Mouse (Mus musculus): Measurements from ENCODE around the gene Taldo1. TPM values are rescaled to one million over a fixed set of nuclear protein-coding genes. Genes with fewer than 3 reads are reported as not detected.

Gene Taldo1
- polyA plus RNA-seq, 1 experiment from 2014 or later = 298 TPM

DNA sequence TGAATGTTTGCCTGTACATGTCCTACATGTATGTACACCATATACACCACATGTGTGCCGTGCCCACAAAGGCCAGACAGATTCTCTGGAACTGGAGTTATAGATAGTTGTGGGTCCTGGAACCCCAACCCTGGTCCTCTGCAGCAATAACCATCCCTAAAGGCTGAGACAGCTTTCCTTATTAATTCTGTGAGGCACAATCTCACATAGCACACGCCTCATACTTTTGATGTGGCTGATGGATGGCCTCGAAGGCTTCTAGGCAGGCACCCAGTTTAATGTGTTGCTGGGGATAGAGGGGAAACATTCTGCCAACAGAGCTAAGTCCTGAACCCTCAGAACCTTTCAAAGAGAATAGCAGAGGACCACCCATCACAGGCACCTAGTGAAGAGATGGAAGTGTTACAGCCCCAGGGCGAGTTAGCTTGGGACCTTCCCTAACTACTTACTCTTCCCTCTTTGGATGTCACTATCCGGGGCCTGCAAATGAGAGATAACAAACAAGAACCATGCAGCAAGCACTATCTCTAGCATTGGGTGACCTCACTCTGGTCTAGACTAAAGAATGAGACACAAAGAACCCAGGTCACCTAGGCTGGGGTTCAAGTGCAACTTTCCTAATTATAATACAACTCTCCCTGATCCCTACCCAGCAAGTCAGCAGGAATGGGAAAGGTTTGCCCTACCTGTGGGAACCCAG is 27.5 kb upstream of the Taldo1 start:
- Histone ChIP-seq H3K9me3 (no peaks in the 10 kb centered on the region), H3K4me1 (peaks cover 3% of the 10 kb centered on the region; the same call in 1 of the 2 replicates), H3K27me3 (replicated peaks) (peaks cover 10% of the 10 kb centered on the region), H3K9ac (no peak overlapping the region), H3K4me2 (no peak overlapping the region), H3K4me3 (no peak overlapping the region), H3K36me3 (replicated peaks) (no peaks in the 10 kb centered on the region), H3K27ac (no peak overlapping the region)
- ATAC-seq (replicated peaks) = no peak
- 87% methylated on average over 5 of the region's 5 CpGs for WGBS

DNA sequence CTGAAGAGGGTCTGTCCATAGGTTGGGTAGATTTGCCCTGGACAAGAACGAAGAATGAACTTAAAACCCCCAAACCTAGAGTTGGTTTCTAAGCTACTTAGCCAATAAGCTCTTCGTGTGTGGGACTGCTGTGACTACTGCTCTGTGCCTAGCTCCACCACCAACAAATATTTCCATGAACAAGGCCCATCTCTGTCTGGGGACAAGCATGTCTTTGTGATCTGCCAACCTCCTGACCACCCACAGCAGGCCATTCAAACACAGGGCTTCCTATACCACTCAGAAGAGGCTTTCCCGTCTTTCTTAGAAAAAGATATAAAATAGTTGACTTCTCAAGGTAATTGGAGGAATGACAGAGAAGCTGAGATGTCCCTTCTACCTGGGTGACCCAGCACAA is 27.0 kb upstream of the Taldo1 start:
- Histone ChIP-seq H3K4me3 (no peak overlapping the region), H3K27ac (no peak overlapping the region), H3K9me3 (no peaks in the 10 kb centered on the region), H3K4me1 (peaks cover 3% of the 10 kb centered on the region; the same call in 1 of the 2 replicates), H3K36me3 (replicated peaks) (no peaks in the 10 kb centered on the region), H3K9ac (no peak overlapping the region), H3K27me3 (replicated peaks) (peaks cover 10% of the 10 kb centered on the region), H3K4me2 (no peak overlapping the region)
- WGBS = 69% methylated on average over 3 of the region's 3 CpGs
- no peak for ATAC-seq (replicated peaks)

GRCm38 (mm10) chr7:141367358-141367757 is 24.6 kb upstream of the Taldo1 start:
- Histone ChIP-seq H3K4me2 (no peak overlapping the region), H3K4me3 (no peak overlapping the region), H3K4me1 (no peaks in the 10 kb centered on the region), H3K27me3 (replicated peaks) (no peaks in the 10 kb centered on the region), H3K9me3 (no peaks in the 10 kb centered on the region), H3K36me3 (replicated peaks) (no peaks in the 10 kb centered on the region), H3K9ac (no peak overlapping the region), H3K27ac (no peak overlapping the region)
- ATAC-seq (replicated peaks) = no peak
- WGBS = 89% methylated on average over 4 of the region's 4 CpGs

- H3K27ac ChIP-seq = no peak overlapping the region
- no peaks in the 10 kb centered on the region for H3K36me3 ChIP-seq (replicated peaks)
- no peaks in the 10 kb centered on the region for H3K9me3 ChIP-seq
- H3K4me3 ChIP-seq = no peak overlapping the region
- H3K27me3 ChIP-seq (replicated peaks) = no peaks in the 10 kb centered on the region
- H3K4me2 ChIP-seq = no peak overlapping the region
- no peak for ATAC-seq (replicated peaks)
- no peaks in the 10 kb centered on the region for H3K4me1 ChIP-seq
- H3K9ac ChIP-seq = no peak overlapping the region
- WGBS = 70% methylated on average over 5 of the region's 5 CpGs
Measured at GRCm38 (mm10) chr7:141369918-141370317, 22.1 kb upstream of the Taldo1 start.

GRCm38 (mm10) chr7:141371942-141372595 is 19.9 kb upstream of the Taldo1 start:
- Histone ChIP-seq H3K27ac (no peak overlapping the region), H3K36me3 (replicated peaks) (no peaks in the 10 kb centered on the region), H3K9me3 (no peaks in the 10 kb centered on the region), H3K4me3 (no peak overlapping the region), H3K4me2 (no peak overlapping the region), H3K9ac (no peak overlapping the region), H3K4me1 (no peaks in the 10 kb centered on the region), H3K27me3 (replicated peaks) (no peaks in the 10 kb centered on the region)
- 70% methylated on average over 6 of the region's 6 CpGs for WGBS
- ATAC-seq (replicated peaks) = no peak

DNA sequence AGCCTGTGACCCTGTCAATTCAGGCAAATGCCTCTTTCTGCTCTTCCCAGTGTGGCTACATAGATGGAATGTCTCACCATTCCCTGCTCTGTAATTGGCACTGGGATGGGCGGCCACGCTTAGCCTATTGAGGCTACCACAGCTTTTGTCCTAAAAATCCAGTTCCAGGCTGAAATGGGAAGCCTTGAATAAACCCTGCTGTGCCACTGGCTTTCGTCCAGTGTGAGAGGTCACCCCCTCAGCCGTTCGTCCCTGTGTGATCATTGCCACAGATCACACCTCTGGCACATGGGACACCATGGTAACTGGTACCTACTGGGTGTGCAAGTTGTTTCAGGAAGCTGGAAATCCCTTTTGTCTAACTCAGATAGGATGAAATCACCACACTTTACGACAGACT is 18.4 kb upstream of the Taldo1 start:
- H3K4me3 ChIP-seq = no peak overlapping the region
- no peak overlapping the region for H3K4me2 ChIP-seq
- H3K9ac ChIP-seq = no peak overlapping the region
- 32% methylated on average over 6 of the region's 6 CpGs for whole genome bisulfite sequencing
- ATAC-seq (replicated peaks) = no peak
- H3K36me3 ChIP-seq (replicated peaks) = no peaks in the 10 kb centered on the region
- no peaks in the 10 kb centered on the region for H3K27me3 ChIP-seq (replicated peaks)
- no peaks in the 10 kb centered on the region for H3K9me3 ChIP-seq
- H3K4me1 ChIP-seq = no peaks in the 10 kb centered on the region
- no peak overlapping the region for H3K27ac ChIP-seq

- no peak overlapping the region for H3K4me2 ChIP-seq
- ATAC-seq (replicated peaks) = no peak
- H3K27ac ChIP-seq = no peak overlapping the region
- H3K36me3 ChIP-seq (replicated peaks) = no peaks in the 10 kb centered on the region
- no peaks in the 10 kb centered on the region for H3K4me1 ChIP-seq
- no peak overlapping the region for H3K4me3 ChIP-seq
- no peaks in the 10 kb centered on the region for H3K27me3 ChIP-seq (replicated peaks)
- no peak overlapping the region for H3K9ac ChIP-seq
- H3K9me3 ChIP-seq = no peaks in the 10 kb centered on the region
Measured at GRCm38 (mm10) chr7:141374399-141374798, 17.6 kb upstream of the Taldo1 start.

DNA sequence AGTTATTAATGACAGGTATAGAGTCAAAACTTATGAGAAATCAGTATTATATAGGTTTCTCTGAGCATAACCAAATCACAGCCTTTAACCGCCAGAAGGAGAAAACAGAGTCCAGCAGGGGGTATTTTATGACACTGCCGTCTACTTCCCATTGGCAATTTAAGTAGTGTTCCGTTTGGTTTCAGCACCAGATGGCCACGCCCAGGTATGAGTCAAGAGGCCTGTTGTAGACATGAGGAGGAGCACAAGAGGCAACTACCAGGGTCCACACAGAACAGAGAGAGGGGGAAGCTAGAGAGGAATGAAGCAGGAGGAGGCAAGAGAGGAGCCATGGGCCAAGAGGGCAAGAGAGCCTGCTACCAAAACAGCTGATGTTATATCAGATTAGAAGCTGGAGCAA is 12.4 kb upstream of the Taldo1 start:
- Histone ChIP-seq H3K9me3 (no peaks in the 10 kb centered on the region), H3K36me3 (replicated peaks) (no peaks in the 10 kb centered on the region), H3K27me3 (replicated peaks) (no peaks in the 10 kb centered on the region), H3K4me1 (no peaks in the 10 kb centered on the region), H3K4me3 (no peak overlapping the region), H3K9ac (no peak overlapping the region), H3K4me2 (no peak overlapping the region), H3K27ac (no peak overlapping the region)
- no peak for ATAC-seq (replicated peaks)
- WGBS = 72% methylated on average over 4 of the region's 4 CpGs

DNA sequence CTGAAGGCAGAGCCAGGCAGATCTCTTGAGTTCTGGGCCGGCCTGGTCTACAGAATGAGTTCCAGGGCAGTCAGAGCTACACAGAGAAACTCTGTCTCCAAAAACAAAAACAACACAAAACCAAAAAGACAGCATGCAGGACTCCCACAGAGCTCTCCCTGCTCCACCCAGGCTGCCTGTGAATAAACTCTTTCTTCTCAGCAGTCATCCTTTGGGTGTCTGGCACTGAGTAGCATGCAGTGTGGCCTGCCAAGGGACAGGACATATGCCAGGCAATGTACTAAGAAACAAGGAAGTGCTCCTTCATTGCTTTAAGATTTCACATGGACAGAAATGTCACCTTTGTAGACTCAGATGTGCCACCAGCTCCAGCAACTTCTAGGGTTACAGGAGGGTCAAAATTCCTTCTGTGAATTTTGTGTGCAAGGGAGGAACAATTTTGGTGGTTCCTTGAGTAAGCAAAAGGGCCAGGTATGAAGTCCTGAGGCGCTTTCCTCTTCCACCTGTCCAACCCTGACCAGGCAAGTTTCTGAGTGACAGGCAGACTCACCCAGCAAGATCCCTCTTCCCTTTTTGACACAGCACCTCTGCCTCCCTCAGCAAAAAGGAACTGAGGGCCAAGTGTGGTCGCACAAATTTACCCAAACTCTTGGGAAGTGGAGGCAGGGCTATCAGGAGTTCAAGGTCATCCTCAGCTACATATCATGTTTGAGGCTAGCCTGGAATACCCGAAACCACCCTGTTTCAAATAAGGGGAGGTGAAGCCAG is 10.7 kb upstream of the Taldo1 start:
- Histone ChIP-seq H3K4me1 (no peaks in the 10 kb centered on the region), H3K27ac (no peak overlapping the region), H3K36me3 (replicated peaks) (no peaks in the 10 kb centered on the region), H3K4me2 (no peak overlapping the region), H3K4me3 (no peak overlapping the region), H3K9me3 (no peaks in the 10 kb centered on the region), H3K27me3 (replicated peaks) (no peaks in the 10 kb centered on the region), H3K9ac (no peak overlapping the region)
- 77% methylated on average over 4 of the region's 4 CpGs for WGBS
- no peak for ATAC-seq (replicated peaks)

DNA sequence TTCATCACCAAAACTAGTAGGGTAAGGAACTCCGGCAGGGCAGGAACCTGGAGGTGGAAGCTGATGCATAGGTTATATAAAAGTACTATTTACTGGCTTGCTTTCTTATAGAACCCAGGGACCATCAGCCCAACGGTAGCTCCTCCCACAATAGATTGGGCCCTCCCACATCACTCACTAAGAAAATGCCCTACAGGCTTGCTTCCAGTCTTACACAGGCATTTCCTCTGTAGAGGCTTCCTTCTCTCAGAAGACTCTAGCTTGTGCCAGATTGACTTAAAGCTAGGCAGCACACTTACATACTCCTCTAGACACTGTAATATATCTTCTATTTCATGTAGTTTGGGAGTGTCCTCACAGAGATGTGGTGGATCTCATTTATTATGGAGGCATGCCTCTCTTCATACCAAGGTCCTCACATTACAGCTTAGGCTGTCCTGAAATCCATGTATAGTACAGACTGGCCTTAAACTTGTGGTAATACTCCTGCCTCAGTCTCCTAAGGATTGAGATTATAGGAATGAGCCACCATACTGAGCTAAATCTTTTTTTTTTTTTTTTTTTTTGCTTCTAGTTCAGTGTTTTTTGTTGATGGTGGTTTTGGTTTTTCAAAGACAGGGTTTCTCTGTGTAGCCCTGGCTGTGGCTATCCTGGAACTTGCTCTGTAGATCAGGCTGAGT is 4.1 kb upstream of the Taldo1 start:
- Histone ChIP-seq H3K27me3 (replicated peaks) (no peaks in the 10 kb centered on the region), H3K4me3 (no peak overlapping the region), H3K27ac (no peak overlapping the region), H3K9ac (no peak overlapping the region), H3K36me3 (replicated peaks) (no peaks in the 10 kb centered on the region), H3K4me2 (no peak overlapping the region), H3K9me3 (no peaks in the 10 kb centered on the region), H3K4me1 (peaks cover 10% of the 10 kb centered on the region)
- WGBS = 59% methylated on average over 2 of the region's 2 CpGs
- no peak for ATAC-seq (replicated peaks)

DNA sequence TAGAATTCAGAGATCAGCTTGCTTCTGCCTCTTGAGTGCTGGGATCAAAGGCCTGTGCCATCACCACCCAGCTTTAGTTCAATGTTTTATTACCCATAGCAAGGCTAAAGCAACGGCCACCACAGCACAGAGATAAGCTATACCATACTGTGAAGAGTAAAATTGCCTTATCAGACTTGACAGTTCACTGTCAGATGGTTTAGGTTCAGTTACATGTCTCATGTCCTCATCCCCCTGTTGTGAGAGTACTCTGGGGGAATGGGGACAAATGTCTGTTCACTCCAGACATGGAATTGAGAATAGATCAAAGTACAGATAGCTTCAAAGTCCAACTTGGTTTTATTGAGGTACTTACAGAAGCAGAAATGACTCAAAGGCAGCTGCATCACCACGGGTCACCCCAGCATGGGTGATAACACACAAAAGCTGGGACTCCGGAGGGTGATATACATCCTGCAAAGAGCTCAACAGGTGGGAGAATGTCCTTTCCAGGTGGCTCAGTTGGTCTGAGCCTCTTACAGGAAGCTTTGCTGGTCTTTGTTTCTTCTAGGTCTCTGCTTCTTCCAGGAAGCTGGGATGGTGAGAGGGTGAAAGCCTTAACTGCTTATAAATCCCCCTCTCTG is 3.4 kb upstream of the Taldo1 start:
- 67% methylated on average over 3 of the region's 3 CpGs for WGBS
- Histone ChIP-seq H3K4me3 (no peak overlapping the region), H3K4me2 (no peak overlapping the region), H3K4me1 (peaks cover 14% of the 10 kb centered on the region), H3K36me3 (replicated peaks) (no peaks in the 10 kb centered on the region), H3K9ac (no peak overlapping the region), H3K27ac (no peak overlapping the region), H3K9me3 (no peaks in the 10 kb centered on the region), H3K27me3 (replicated peaks) (no peaks in the 10 kb centered on the region)
- ATAC-seq (replicated peaks) = no peak
